Mouse (Mus musculus): ENCODE results near the gene Pip5k1b. TPM values are rescaled to one million over a fixed set of nuclear protein-coding genes. Genes with fewer than 3 reads are reported as not detected.

Gene Pip5k1b
- polyA plus RNA-seq, 1 experiment from 2014 or later, result 4.1 TPM

DNA sequence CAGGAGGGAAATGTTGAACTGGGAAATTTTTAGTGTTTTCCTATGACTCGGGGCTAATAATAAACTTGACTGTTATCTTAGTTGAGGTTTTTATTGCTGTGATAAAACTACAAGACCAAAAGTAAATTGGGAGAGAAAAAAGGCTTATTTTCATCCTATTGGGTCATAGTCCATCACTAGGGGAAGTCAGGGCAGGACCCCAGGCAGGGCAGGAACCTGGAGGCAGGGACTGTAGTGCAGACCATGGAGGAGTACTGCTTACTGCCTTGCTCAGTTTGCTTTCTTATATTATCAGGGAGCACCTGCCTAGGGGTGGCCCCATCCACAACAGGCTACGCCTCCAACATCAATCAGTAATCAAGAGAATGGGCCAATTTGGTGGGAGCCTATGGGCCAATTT is 101.2 kb downstream of the Pip5k1b start:
- no peak overlapping the region for H3K4me3 ChIP-seq (replicated peaks; ENCODE audit: low read length)
- no peak for ATAC-seq (ENCODE audit: insufficient read depth, low FRiP score)
- H3K27me3 ChIP-seq (ENCODE audit: control insufficient read depth, insufficient read depth, low read length), result no peaks in the 10 kb centered on the region
- no peak overlapping the region for H3K27ac ChIP-seq (ENCODE audit: low read length)
- no peaks in the 10 kb centered on the region for H3K4me1 ChIP-seq (ENCODE audit: control insufficient read depth, insufficient read depth, low read length)
- no peaks in the 10 kb centered on the region for H3K36me3 ChIP-seq (ENCODE audit: control insufficient read depth, insufficient read depth, low read length)
- no peak overlapping the region for H3K4me2 ChIP-seq (ENCODE audit: low read depth, low read length)
- WGBS, result 85% methylated on average over 2 of the region's 2 CpGs
- no peak overlapping the region for H3K9ac ChIP-seq (ENCODE audit: low read length)
- no peaks in the 10 kb centered on the region for H3K9me3 ChIP-seq (replicated peaks; ENCODE audit: control insufficient read depth, low read length)

DNA sequence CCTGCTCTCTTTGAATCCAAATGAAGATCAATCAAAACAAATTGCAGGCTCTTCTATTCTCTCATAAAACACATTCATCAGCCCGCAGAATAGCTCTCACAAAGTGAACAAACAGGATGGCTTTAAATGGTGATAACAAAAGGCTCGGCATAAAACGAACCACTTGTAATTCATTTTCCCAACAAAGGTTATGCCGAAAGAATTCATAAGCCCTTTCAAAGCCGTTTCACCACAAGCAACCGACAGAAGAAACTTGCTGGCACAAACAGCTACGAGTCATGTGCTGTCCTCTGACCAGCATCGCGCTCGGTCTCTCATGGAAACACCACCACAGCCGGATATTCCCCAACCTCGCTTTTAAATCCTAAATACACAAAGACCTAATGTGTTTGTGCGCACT is 102.3 kb downstream of the Pip5k1b start:
- 53% methylated on average over 13 of the region's 13 CpGs for WGBS
- H3K9me3 ChIP-seq (replicated peaks; ENCODE audit: control insufficient read depth, low read length), result no peaks in the 10 kb centered on the region
- H3K4me3 ChIP-seq (replicated peaks; ENCODE audit: low read length), result no peak overlapping the region
- H3K27ac ChIP-seq (ENCODE audit: low read length), result no peak overlapping the region
- H3K27me3 ChIP-seq (ENCODE audit: control insufficient read depth, insufficient read depth, low read length), result no peaks in the 10 kb centered on the region
- no peaks in the 10 kb centered on the region for H3K36me3 ChIP-seq (ENCODE audit: control insufficient read depth, insufficient read depth, low read length)
- H3K4me2 ChIP-seq (ENCODE audit: low read depth, low read length), result no peak overlapping the region
- no peak for ATAC-seq (ENCODE audit: insufficient read depth, low FRiP score)
- H3K4me1 ChIP-seq (ENCODE audit: control insufficient read depth, insufficient read depth, low read length), result no peaks in the 10 kb centered on the region
- H3K9ac ChIP-seq (ENCODE audit: low read length), result no peak overlapping the region

DNA sequence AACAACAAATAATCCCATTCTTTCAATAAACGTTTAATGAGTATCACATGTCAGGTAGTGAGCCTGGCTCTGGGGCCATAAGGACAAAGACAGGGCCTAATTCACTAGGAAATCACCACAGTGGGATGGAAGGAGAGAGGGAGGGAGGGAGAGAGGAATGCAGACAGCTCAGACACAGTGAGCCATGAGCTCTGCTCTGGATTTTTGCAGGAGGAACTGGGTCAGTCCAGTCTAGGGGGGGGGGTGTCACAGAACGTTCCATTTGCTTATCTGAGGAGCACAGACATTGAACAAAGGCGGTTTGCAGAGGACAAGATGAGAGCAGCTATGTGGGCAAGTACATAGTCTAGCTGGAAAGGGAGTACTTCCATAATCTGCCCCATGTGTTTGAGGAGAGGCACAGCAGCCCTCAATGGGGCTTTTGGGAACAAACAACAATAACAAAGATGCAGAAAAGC is 103.2 kb downstream of the Pip5k1b start:
- no peak overlapping the region for H3K27ac ChIP-seq (ENCODE audit: low read length)
- H3K4me3 ChIP-seq (replicated peaks; ENCODE audit: low read length), result no peak overlapping the region
- no peak overlapping the region for H3K9ac ChIP-seq (ENCODE audit: low read length)
- H3K36me3 ChIP-seq (ENCODE audit: control insufficient read depth, insufficient read depth, low read length), result no peaks in the 10 kb centered on the region
- no peak overlapping the region for H3K4me2 ChIP-seq (ENCODE audit: low read depth, low read length)
- H3K9me3 ChIP-seq (replicated peaks; ENCODE audit: control insufficient read depth, low read length), result no peaks in the 10 kb centered on the region
- no peak for ATAC-seq (ENCODE audit: insufficient read depth, low FRiP score)
- H3K4me1 ChIP-seq (ENCODE audit: control insufficient read depth, insufficient read depth, low read length), result no peaks in the 10 kb centered on the region
- 23% methylated on average over 3 of the region's 3 CpGs for WGBS
- H3K27me3 ChIP-seq (ENCODE audit: control insufficient read depth, insufficient read depth, low read length), result no peaks in the 10 kb centered on the region

DNA sequence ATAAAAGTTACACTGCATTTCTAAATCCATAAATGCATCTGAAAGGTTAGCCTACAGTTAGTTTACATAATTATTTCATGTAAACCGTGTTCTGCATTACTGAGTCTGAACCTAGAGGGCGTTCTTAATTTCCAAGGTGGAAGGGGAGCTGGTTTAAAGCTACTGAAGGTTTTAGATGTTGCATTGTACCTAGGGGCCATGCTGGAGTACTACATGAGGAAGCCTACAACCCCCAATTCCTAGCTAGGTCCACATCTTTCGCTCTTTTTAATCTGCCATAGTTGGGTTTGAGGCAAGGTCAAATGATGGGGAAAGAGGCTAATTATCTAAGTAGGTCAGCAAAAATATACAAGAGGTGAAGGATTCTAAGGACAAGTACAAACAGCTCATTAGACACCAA is 104.0 kb downstream of the Pip5k1b start:
- Histone ChIP-seq H3K27ac (ENCODE audit: low read length) (no peak overlapping the region), H3K4me3 (replicated peaks; ENCODE audit: low read length) (no peak overlapping the region), H3K4me1 (ENCODE audit: control insufficient read depth, insufficient read depth, low read length) (no peaks in the 10 kb centered on the region), H3K9me3 (replicated peaks; ENCODE audit: control insufficient read depth, low read length) (no peaks in the 10 kb centered on the region), H3K4me2 (ENCODE audit: low read depth, low read length) (no peak overlapping the region), H3K9ac (ENCODE audit: low read length) (no peak overlapping the region), H3K36me3 (ENCODE audit: control insufficient read depth, insufficient read depth, low read length) (no peaks in the 10 kb centered on the region), H3K27me3 (ENCODE audit: control insufficient read depth, insufficient read depth, low read length) (no peaks in the 10 kb centered on the region)
- WGBS, result 84% methylated on average over 3 of the region's 3 CpGs
- ATAC-seq (ENCODE audit: insufficient read depth, low FRiP score), result no peak

DNA sequence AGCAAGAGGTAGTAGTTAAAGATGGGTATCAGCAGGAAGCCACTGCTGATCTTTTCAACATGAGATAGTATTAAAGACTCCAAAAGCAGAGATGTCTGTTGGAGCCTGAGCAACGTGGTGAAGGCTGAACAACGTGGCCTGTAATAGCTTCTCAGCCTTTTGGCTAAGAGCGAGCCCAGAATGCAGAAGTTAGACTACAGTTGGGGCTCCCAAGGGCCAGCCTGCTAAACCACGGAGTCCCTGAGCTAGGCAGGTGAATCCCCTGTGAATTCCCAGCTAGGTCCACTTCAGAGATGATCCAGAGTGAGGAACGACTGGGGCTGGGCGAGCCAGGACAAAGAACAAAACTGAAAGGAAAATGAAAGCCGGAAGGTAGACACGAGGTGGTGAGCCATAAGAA is 104.9 kb downstream of the Pip5k1b start:
- 89% methylated on average over 8 of the region's 8 CpGs for WGBS
- no peaks in the 10 kb centered on the region for H3K9me3 ChIP-seq (replicated peaks; ENCODE audit: control insufficient read depth, low read length)
- H3K27me3 ChIP-seq (ENCODE audit: control insufficient read depth, insufficient read depth, low read length), result no peaks in the 10 kb centered on the region
- no peak overlapping the region for H3K4me3 ChIP-seq (replicated peaks; ENCODE audit: low read length)
- ATAC-seq (ENCODE audit: insufficient read depth, low FRiP score), result no peak
- H3K4me2 ChIP-seq (ENCODE audit: low read depth, low read length), result no peak overlapping the region
- no peaks in the 10 kb centered on the region for H3K36me3 ChIP-seq (ENCODE audit: control insufficient read depth, insufficient read depth, low read length)
- H3K4me1 ChIP-seq (ENCODE audit: control insufficient read depth, insufficient read depth, low read length), result no peaks in the 10 kb centered on the region
- H3K9ac ChIP-seq (ENCODE audit: low read length), result no peak overlapping the region
- no peak overlapping the region for H3K27ac ChIP-seq (ENCODE audit: low read length)

DNA sequence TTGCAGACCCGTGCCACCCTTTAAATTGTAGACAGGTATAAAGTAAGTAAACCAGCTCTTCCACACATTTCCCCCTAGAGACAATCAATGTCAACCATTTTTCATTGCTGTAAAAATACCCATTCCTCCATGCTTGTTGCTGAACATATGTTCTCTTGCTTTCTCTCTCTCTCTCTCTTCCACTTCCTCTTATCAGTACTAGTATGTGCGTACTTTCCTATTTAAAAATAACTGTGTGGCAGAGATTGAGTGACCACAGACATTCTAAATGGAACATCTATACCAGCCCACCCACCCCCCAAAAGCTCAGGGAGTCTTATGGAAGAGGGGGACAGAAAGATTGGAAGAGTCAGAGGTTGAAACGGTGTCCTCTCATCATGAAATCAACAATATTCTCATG is 111.3 kb downstream of the Pip5k1b start:
- Histone ChIP-seq H3K36me3 (ENCODE audit: control insufficient read depth, insufficient read depth, low read length) (no peaks in the 10 kb centered on the region), H3K27me3 (ENCODE audit: control insufficient read depth, insufficient read depth, low read length) (no peaks in the 10 kb centered on the region), H3K27ac (ENCODE audit: low read length) (no peak overlapping the region), H3K4me3 (replicated peaks; ENCODE audit: low read length) (no peak overlapping the region), H3K9me3 (replicated peaks; ENCODE audit: control insufficient read depth, low read length) (no peaks in the 10 kb centered on the region), H3K4me2 (ENCODE audit: low read depth, low read length) (no peak overlapping the region), H3K9ac (ENCODE audit: low read length) (no peak overlapping the region), H3K4me1 (ENCODE audit: control insufficient read depth, insufficient read depth, low read length) (no peaks in the 10 kb centered on the region)
- no peak for ATAC-seq (ENCODE audit: insufficient read depth, low FRiP score)
- 83% methylated on average over 3 of the region's 3 CpGs for WGBS

DNA sequence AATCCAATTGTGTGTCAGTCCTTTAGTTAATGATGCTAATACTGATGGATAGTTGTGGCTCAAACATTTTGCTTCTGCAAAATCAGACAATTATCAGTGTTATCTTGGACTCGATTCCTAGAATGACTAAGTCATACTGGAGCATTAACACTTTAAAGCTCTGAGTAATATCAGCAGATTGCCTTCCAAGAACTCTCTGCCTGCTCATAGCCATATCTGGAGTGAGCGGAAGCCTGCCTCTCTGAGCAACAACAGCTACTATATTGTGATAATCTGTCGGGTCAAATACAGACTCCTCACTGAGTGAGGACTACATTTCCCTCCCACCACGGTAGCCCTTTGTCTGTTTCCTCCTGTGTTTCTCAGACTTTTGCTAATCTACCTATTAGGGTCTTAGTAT is 116.0 kb downstream of the Pip5k1b start:
- no peak for ATAC-seq (ENCODE audit: insufficient read depth, low FRiP score)
- WGBS, result 78% methylated on average over 4 of the region's 4 CpGs
- H3K4me1 ChIP-seq (ENCODE audit: control insufficient read depth, insufficient read depth, low read length), result 0 out of 2 replicates have a peak, but pooled peaks cover 9% of the 10 kb centered on the region
- no peaks in the 10 kb centered on the region for H3K36me3 ChIP-seq (ENCODE audit: control insufficient read depth, insufficient read depth, low read length)
- H3K9ac ChIP-seq (ENCODE audit: low read length), result no peak overlapping the region
- H3K9me3 ChIP-seq (replicated peaks; ENCODE audit: control insufficient read depth, low read length), result no peaks in the 10 kb centered on the region
- no peak overlapping the region for H3K4me2 ChIP-seq (ENCODE audit: low read depth, low read length)
- no peaks in the 10 kb centered on the region for H3K27me3 ChIP-seq (ENCODE audit: control insufficient read depth, insufficient read depth, low read length)
- H3K4me3 ChIP-seq (replicated peaks; ENCODE audit: low read length), result no peak overlapping the region
- H3K27ac ChIP-seq (ENCODE audit: low read length), result no peak overlapping the region

DNA sequence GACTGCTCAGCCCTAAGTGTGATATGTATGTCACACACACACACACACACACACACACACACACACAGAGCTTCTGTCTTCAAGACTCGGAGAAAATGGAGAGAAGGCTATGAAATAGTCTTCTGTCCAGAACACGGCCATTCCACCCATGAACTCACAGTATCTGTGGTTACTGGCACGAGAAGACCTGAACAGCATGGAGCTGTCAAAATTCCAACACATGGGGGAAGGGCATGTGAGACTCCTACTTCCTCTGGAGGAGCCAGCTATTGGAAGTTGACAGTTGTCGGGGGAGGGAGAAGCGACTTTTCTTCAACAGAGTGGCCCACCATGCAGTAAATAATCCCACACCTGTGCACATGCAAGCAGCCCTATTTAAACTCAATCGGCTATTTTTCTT is 121.4 kb downstream of the Pip5k1b start:
- Histone ChIP-seq H3K27me3 (ENCODE audit: control insufficient read depth, insufficient read depth, low read length) (no peaks in the 10 kb centered on the region), H3K4me2 (ENCODE audit: low read depth, low read length) (no peak overlapping the region), H3K9ac (ENCODE audit: low read length) (no peak overlapping the region), H3K9me3 (replicated peaks; ENCODE audit: control insufficient read depth, low read length) (no peaks in the 10 kb centered on the region), H3K36me3 (ENCODE audit: control insufficient read depth, insufficient read depth, low read length) (no peaks in the 10 kb centered on the region), H3K4me3 (replicated peaks; ENCODE audit: low read length) (no peak overlapping the region), H3K27ac (ENCODE audit: low read length) (no peak overlapping the region), H3K4me1 (ENCODE audit: control insufficient read depth, insufficient read depth, low read length) (0 out of 2 replicates have a peak, but pooled peaks cover 9% of the 10 kb centered on the region)
- 70% methylated on average over 6 of the region's 6 CpGs for WGBS
- ATAC-seq (ENCODE audit: insufficient read depth, low FRiP score), result no peak

DNA sequence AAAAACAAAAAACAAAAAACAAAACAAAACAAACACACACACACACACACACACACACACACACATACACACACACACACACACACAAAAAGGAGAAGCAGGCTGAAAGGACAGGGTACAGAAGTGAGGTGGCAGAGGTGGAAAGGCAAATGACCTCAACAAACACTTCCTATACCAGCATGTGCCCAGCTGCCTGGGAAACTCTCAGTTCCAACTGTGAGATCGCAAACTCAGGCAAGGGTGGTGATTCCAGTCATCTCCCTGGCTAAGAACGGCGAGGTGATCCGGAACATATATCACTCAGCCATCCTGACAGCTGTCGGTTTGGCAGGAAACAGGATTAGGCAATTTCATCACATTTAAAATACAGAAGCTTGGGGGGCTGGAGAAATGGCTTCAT is 123.2 kb downstream of the Pip5k1b start:
- Histone ChIP-seq H3K27ac (ENCODE audit: low read length) (no peak overlapping the region), H3K27me3 (ENCODE audit: control insufficient read depth, insufficient read depth, low read length) (no peaks in the 10 kb centered on the region), H3K4me2 (ENCODE audit: low read depth, low read length) (no peak overlapping the region), H3K9ac (ENCODE audit: low read length) (no peak overlapping the region), H3K9me3 (replicated peaks; ENCODE audit: control insufficient read depth, low read length) (no peaks in the 10 kb centered on the region), H3K4me1 (ENCODE audit: control insufficient read depth, insufficient read depth, low read length) (0 out of 2 replicates have a peak, but pooled peaks cover 9% of the 10 kb centered on the region), H3K4me3 (replicated peaks; ENCODE audit: low read length) (no peak overlapping the region), H3K36me3 (ENCODE audit: control insufficient read depth, insufficient read depth, low read length) (no peaks in the 10 kb centered on the region)
- ATAC-seq (ENCODE audit: insufficient read depth, low FRiP score), result no peak
- WGBS, result 80% methylated on average over 5 of the region's 5 CpGs

DNA sequence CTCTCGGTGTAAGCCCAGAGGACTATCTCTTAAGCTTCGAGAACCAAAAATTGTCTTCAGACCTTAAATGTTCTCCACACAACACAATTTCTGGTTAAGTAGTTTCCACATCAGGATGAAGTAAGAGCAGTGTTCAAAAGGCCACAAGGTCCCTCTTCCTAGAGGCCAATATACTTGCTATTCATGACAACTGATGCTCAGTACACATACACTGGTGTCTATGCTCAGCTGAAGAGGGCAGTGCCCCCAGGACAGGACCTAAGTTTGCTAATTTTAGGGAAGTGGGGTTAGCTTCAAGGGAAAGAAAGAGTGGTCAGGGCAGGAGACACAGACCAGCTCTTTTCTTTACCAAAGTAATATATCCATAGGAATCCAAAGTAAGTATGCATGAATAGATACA is 124.3 kb downstream of the Pip5k1b start:
- 0 out of 2 replicates have a peak, but pooled peaks cover 9% of the 10 kb centered on the region for H3K4me1 ChIP-seq (ENCODE audit: control insufficient read depth, insufficient read depth, low read length)
- H3K36me3 ChIP-seq (ENCODE audit: control insufficient read depth, insufficient read depth, low read length), result no peaks in the 10 kb centered on the region
- WGBS, result 85% methylated on average over 2 of the region's 2 CpGs
- H3K4me3 ChIP-seq (replicated peaks; ENCODE audit: low read length), result no peak overlapping the region
- no peaks in the 10 kb centered on the region for H3K9me3 ChIP-seq (replicated peaks; ENCODE audit: control insufficient read depth, low read length)
- no peaks in the 10 kb centered on the region for H3K27me3 ChIP-seq (ENCODE audit: control insufficient read depth, insufficient read depth, low read length)
- no peak overlapping the region for H3K27ac ChIP-seq (ENCODE audit: low read length)
- H3K4me2 ChIP-seq (ENCODE audit: low read depth, low read length), result no peak overlapping the region
- no peak for ATAC-seq (ENCODE audit: insufficient read depth, low FRiP score)
- no peak overlapping the region for H3K9ac ChIP-seq (ENCODE audit: low read length)
